Mouse (Mus musculus): ENCODE measurements at regions not wholly inside any gene's neighbourhood (a gene's known extent, or its start where the extent isn't known, plus 50 kb on each side); places are given as distances from the start of the nearest gene placed in this dataset.

DNA sequence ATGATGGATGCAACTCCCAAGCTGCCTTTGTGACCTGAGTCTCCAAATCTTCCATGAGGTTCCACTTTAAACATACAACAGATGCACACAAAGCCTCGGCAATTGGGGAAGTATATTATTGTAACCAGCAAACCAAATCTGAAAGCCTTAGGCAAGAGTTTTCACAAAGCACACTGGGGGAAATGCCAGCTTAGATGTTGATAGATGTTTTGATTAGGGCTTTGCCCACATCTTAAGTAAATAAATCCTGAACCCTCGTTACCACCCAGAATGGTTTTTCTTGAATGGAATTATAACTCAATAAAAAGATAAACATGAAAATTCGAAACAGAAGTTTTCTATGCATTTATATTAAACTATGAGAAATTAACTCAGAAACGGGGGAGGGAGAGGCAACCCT lies 302.7 kb downstream of the Sorl1 start:
- WGBS, result 55% methylated on average over 4 of the region's 4 CpGs
- peaks cover 22% of the 10 kb centered on the region for H3K4me1 ChIP-seq
- H3K9ac ChIP-seq, result no peak overlapping the region
- no peak for ATAC-seq (ENCODE audit: low FRiP score, low read depth)
- H3K4me3 ChIP-seq, result no peak overlapping the region
- H3K4me2 ChIP-seq (replicated peaks), result no peak overlapping the region
- H3K36me3 ChIP-seq, result no peaks in the 10 kb centered on the region
- no peak overlapping the region for H3K27ac ChIP-seq
- no peaks in the 10 kb centered on the region for H3K27me3 ChIP-seq
- H3K9me3 ChIP-seq, result no peaks in the 10 kb centered on the region

DNA sequence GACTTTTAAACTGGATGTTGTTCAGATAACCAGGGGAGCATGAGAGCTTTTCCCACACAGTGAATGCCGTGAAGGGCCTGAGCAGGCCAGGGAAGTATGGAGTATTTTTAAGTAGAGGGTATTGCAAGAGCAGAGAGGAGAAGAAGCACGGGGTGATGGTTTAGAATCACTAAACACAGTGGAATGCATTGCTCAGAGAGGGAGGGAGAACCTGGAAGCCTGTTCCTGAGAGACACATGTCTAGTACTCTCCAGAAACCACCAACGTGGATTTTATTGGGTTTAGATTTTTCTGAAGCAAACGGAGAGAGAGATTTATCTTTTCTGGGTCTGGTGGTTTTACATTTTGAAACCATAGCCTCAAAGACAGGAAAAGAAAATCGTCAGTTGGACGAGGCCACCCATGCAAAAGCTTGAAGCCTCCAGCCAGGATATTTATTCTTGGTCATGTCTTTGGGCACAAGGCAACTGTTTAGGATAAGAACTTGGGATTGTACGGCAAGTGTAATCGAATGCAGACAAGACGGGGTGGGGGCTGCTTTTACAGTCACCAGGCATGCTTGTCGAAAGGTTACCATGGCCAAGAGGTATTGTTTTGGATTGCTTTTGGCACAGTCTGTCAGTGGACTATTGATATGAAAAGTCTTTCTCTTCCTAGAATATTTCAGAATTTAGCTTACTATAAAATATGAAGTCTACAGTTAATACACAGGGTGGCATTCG lies 306.2 kb downstream of the Sorl1 start:
- Histone ChIP-seq H3K27ac (peak overlapping the region; percentile 76; the same call in 1 of the 2 replicates), H3K27me3 (no peaks in the 10 kb centered on the region), H3K4me1 (peaks cover 21% of the 10 kb centered on the region), H3K9me3 (no peaks in the 10 kb centered on the region), H3K9ac (no peak overlapping the region), H3K4me2 (replicated peaks) (no peak overlapping the region), H3K36me3 (no peaks in the 10 kb centered on the region), H3K4me3 (no peak overlapping the region)
- 36% methylated on average over 11 of the region's 11 CpGs for WGBS
- ATAC-seq (ENCODE audit: low FRiP score, low read depth), result no peak

DNA sequence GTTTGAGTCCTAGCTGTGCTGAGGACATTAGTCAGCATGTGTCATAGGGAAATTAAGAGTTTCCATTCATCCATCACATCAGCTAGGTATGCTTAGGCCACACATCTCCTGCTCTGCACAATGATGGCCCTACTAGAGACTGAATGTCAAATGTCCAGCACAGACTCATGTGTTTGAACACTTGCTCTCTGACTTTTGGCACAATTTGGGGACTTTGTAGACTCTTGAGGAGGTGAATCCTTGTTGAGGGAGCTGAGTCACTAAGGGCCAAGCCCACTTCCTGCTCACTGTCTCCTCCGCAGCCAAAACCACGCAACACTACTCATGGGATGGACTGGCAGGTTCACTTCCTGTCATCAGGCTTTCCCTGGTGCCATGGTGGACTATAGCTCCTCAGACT lies 308.2 kb downstream of the Sorl1 start:
- H3K4me3 ChIP-seq, result no peak overlapping the region
- no peak for ATAC-seq (ENCODE audit: low FRiP score, low read depth)
- H3K27me3 ChIP-seq, result no peaks in the 10 kb centered on the region

DNA sequence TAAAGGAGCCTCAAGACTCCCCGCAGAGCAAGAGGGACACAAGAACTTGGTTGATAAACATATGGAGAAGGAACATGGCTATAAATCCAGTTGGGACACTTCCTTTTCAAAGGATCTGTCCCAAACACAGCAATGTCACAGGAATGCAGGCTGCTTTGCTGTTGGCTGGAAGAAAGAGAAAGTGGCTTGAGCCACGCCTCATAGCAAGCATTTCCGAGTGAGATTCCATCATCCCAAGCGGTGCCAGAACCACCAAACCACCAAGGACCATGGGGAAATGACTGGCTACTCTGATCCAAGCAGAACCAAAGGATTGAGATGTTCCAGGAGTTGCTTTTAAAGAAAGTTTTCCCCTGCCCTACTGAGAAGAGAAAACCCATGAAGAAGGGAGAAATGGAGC lies 314.8 kb downstream of the Sorl1 start:
- no peaks in the 10 kb centered on the region for H3K36me3 ChIP-seq
- H3K9me3 ChIP-seq, result no peaks in the 10 kb centered on the region
- WGBS, result 72% methylated on average over 4 of the region's 4 CpGs
- no peaks in the 10 kb centered on the region for H3K27me3 ChIP-seq
- H3K4me3 ChIP-seq, result no peak overlapping the region
- peaks cover 37% of the 10 kb centered on the region for H3K4me1 ChIP-seq
- H3K27ac ChIP-seq, result peak overlapping the region; percentile 45; the same call in 1 of the 2 replicates
- no peak for ATAC-seq (ENCODE audit: low FRiP score, low read depth)
- H3K4me2 ChIP-seq (replicated peaks), result no peak overlapping the region
- no peak overlapping the region for H3K9ac ChIP-seq

More for the DNA sequence above, 308.2 kb downstream of the Sorl1 start:
- Histone ChIP-seq H3K36me3 (no peaks in the 10 kb centered on the region), H3K9ac (no peak overlapping the region), H3K4me1 (peaks cover 11% of the 10 kb centered on the region), H3K4me2 (replicated peaks) (no peak overlapping the region), H3K27ac (no peak overlapping the region), H3K9me3 (no peaks in the 10 kb centered on the region)
- 94% methylated on average over 2 of the region's 2 CpGs for WGBS

DNA sequence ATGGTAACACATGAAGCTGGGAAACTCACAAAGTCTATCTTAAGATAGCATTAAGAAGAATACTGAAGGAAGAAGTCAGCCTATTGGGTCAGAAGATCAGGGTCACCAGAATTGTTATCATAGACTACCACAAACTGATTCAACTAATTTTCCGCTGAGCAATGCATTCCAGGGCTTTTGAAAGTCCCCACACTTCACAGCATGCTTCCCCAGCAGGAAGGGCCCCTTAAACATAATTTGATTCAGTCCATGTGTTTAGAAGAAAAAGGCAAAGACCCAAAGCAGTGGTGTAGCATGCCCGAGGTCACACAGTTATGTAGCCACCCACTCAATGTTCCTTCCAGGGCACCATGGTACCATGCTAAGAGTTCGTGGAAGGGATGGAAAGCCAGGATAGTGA lies 315.3 kb downstream of the Sorl1 start:
- Histone ChIP-seq H3K27ac (peak overlapping the region; percentile 45; the same call in 1 of the 2 replicates), H3K4me2 (replicated peaks) (no peak overlapping the region), H3K9ac (no peak overlapping the region), H3K9me3 (no peaks in the 10 kb centered on the region), H3K36me3 (no peaks in the 10 kb centered on the region), H3K4me1 (peaks cover 42% of the 10 kb centered on the region), H3K27me3 (no peaks in the 10 kb centered on the region), H3K4me3 (no peak overlapping the region)
- no peak for ATAC-seq (ENCODE audit: low FRiP score, low read depth)
- 46% methylated on average over 3 of the region's 3 CpGs for WGBS

DNA sequence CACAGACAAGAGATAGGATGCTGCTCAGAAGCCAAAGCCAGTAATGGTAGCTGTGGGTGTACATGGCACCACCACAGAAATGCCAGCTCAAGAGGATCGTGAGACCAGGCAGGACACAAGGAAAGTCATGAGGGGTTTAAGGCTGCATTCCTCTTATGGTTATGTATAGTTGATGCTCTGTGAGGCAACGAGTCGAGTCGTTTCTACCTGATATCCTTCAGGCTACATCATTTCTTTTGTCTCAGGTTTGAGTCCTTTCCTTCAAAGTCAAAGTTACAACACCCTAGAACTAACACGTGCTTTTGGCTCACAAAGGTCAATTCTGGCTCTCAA lies 317.8 kb downstream of the Sorl1 start:
- Histone ChIP-seq H3K27me3 (no peaks in the 10 kb centered on the region), H3K27ac (peak overlapping the region; percentile 96), H3K4me3 (no peak overlapping the region), H3K4me1 (peaks cover 44% of the 10 kb centered on the region), H3K4me2 (replicated peaks) (peak overlapping the region; percentile 42), H3K9me3 (no peaks in the 10 kb centered on the region), H3K9ac (no peak overlapping the region), H3K36me3 (no peaks in the 10 kb centered on the region)
- no peak for ATAC-seq (ENCODE audit: low FRiP score, low read depth)
- WGBS, result 70% methylated on average over 5 of the region's 5 CpGs

DNA sequence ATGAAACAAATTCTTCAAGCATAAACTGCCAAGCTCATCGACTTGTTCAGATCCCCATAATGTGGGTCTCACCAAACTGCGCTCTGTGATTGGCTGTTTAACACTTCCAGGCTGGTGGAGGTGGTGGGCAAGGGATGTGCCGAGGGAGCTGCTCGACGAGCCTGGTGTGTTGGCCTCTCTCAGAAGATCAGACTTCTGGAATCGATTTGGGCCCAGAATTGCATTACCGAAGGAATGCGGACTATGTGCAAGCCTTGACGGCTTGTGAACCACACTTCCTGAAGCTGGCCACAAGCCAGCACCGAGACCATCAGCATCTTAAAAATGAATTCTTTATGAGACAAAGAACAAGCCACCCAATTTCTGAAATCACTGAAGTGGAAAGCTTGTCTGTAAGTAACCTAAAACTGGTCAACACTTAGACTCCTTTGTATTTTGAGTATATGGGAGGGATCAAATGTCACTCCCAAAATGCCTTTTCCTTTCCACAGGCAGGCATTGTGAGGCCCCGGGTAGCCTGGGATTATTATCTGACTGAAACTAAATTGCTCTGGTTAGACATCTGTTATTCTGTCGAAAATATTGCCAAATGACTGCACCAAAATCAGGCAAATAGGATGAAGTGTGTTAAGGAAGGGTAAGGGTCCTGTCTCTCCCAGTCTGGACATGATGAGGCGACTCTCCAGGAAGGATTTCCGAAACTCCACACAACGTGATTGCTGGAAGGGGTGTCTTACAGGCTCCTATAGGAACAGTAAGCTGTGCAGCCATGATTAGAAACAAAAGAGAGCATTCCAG lies 318.4 kb downstream of the Sorl1 start:
- no peak overlapping the region for H3K9ac ChIP-seq
- H3K27ac ChIP-seq, result peak overlapping the region; percentile 96
- peak; percentile 92 for ATAC-seq (ENCODE audit: low FRiP score, low read depth)
- WGBS, result 10% methylated on average over 15 of the region's 15 CpGs
- H3K27me3 ChIP-seq, result no peaks in the 10 kb centered on the region
- H3K36me3 ChIP-seq, result no peaks in the 10 kb centered on the region
- H3K4me2 ChIP-seq (replicated peaks), result peak overlapping the region; percentile 42
- H3K4me3 ChIP-seq, result no peak overlapping the region
- H3K4me1 ChIP-seq, result peaks cover 44% of the 10 kb centered on the region
- no peaks in the 10 kb centered on the region for H3K9me3 ChIP-seq

DNA sequence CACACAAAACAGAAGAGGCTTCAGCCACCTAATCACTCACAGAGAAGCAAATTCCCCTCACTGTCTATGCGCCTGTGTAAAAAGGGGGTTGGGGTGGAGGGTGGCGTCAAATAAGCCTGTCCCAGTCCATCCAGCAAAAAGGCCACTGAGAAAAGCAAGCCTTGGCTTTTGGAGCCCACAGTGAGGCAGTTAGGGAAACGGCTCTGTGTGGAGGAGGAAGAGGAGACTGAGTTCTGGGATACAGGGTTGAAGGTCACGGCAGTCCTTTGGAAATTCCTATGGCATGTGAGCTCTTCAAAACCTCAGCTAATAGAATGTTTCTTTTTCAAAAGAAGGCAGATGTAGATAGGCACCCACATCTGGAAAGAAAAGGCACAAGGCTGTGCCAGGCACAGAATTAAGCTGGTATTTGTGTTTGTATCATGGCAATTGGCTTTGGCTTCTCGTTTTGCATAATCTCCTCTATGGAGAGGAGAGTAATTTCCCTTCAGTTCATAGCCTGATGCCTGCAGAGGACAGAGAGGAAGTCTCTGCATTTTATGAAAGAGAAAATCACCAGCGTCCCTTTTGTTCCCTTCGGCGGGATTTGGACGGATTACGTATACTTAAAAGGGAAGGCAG lies 319.3 kb downstream of the Sorl1 start:
- Histone ChIP-seq H3K9me3 (no peaks in the 10 kb centered on the region), H3K27ac (peak overlapping the region; percentile 96), H3K4me3 (no peak overlapping the region), H3K9ac (0 out of 2 replicates have a peak overlapping the region, but pooled peaks have one; percentile 45), H3K36me3 (no peaks in the 10 kb centered on the region), H3K27me3 (no peaks in the 10 kb centered on the region), H3K4me2 (replicated peaks) (peak overlapping the region; percentile 42), H3K4me1 (peaks cover 44% of the 10 kb centered on the region)
- no peak for ATAC-seq (ENCODE audit: low FRiP score, low read depth)
- WGBS, result 22% methylated on average over 10 of the region's 10 CpGs

DNA sequence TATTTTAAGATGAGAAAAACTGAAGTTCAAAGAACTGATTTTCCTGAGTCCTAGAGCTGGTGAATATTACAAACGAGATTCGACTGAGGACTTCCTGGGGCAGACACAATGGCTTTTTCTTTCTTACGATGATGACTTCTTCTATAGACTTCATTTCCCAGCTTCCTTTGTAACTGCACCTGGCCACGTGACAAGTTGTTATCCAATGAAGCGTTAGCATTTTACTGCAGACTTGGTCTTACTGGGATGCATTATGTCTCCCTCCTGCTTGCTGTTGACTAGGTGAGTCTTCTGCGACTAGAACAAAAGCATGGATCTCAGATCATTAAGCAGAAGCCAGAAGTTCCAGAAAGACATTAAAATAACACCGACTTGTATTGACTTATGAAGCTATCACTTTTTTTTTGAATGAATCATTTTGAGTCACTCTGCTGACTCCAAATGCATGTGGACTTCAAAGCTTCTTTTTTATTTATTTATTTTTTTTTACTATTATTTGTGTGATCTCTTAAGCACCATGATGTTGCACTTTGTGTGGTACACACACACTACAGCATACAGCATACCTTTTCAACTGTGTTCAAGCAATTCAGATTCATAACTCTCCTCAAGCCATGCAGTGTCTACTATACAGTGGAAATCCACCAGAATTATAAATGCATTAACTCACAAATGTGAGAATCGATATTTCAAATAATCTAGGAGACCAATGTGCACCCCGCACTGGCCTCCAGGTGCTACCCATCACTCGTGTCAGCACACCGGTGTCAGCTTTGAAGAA lies 320.2 kb downstream of the Sorl1 start:
- no peak overlapping the region for H3K4me3 ChIP-seq
- ATAC-seq (ENCODE audit: low FRiP score, low read depth), result no peak
- no peak overlapping the region for H3K4me2 ChIP-seq (replicated peaks)
- H3K9ac ChIP-seq, result no peak overlapping the region
- no peaks in the 10 kb centered on the region for H3K9me3 ChIP-seq
- no peaks in the 10 kb centered on the region for H3K36me3 ChIP-seq
- peaks cover 34% of the 10 kb centered on the region for H3K4me1 ChIP-seq
- no peaks in the 10 kb centered on the region for H3K27me3 ChIP-seq
- peak overlapping the region; percentile 96 for H3K27ac ChIP-seq
- 74% methylated on average over 11 of the region's 11 CpGs for WGBS

DNA sequence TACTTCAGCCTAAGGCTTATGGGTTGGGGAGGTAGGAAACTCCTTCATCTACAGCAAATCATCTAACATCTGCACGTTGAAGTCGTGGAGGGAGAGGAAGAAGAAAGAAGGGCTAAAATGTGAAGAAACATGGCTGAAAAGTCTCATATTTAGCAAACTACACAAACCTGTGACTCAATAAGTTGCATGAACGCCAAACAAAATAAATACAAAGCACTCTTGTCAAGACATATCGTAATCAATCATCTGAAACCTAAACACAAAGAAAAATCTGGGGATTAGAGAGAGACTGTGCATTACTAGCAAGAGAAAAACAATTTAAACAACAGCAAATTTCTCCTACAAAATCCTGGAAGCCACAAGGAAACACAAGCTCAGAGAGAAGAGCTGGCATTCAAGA lies 322.7 kb downstream of the Sorl1 start:
- Histone ChIP-seq H3K4me3 (no peak overlapping the region), H3K9me3 (no peaks in the 10 kb centered on the region), H3K9ac (no peak overlapping the region), H3K27me3 (no peaks in the 10 kb centered on the region), H3K4me1 (peaks cover 28% of the 10 kb centered on the region), H3K4me2 (replicated peaks) (no peak overlapping the region), H3K36me3 (no peaks in the 10 kb centered on the region), H3K27ac (no peak overlapping the region)
- no peak for ATAC-seq (ENCODE audit: low FRiP score, low read depth)
- 79% methylated on average over 4 of the region's 4 CpGs for WGBS

DNA sequence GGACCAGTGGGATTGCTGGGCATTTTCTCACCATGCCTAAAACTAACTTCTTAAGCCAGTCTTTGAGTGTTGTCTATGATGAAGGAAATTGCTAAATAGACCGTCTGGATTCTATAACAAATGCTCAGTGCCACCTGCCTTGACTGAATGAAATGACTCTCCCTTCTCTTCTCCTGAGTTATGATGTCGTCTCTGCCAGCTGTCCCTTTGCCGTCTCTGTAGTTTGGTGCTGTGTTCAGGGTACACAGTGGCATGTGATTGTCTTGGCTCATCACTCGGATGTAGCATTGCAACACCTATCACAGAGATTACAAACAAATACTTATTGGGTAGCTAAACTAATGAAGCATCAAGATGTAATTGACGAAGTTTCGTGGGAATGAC lies 331.3 kb downstream of the Sorl1 start:
- Histone ChIP-seq H3K4me3 (no peak overlapping the region), H3K27me3 (no peaks in the 10 kb centered on the region), H3K27ac (no peak overlapping the region), H3K4me1 (peaks cover 41% of the 10 kb centered on the region), H3K36me3 (no peaks in the 10 kb centered on the region), H3K4me2 (replicated peaks) (no peak overlapping the region), H3K9me3 (no peaks in the 10 kb centered on the region), H3K9ac (no peak overlapping the region)
- no peak for ATAC-seq (ENCODE audit: low FRiP score, low read depth)
- 77% methylated on average over 6 of the region's 6 CpGs for WGBS
